Mouse (Mus musculus): ENCODE results near the gene Scn4a. TPM values are rescaled to one million over a fixed set of nuclear protein-coding genes. Genes with fewer than 3 reads are reported as not detected.
"Not testable (repeated sequence)": the region's sequence is repeated elsewhere in the genome, so short reads cannot be mapped to it uniquely, and the experiment has no call there.

The Scn4a gene
- polyA plus RNA-seq, 2 experiments, result 0.30 to 2.0 TPM

GRCm38 (mm10) chr11:106351253-106351652 is 1.8 kb downstream of the Scn4a start:
- Histone ChIP-seq H3K4me3 (replicated peaks; ENCODE audit: low read length) (no peak overlapping the region), H3K4me1 (ENCODE audit: control insufficient read depth, insufficient read depth, low read length) (no peaks in the 10 kb centered on the region), H3K27me3 (ENCODE audit: control insufficient read depth, insufficient read depth, low read length) (no peaks in the 10 kb centered on the region), H3K27ac (replicated peaks; ENCODE audit: low read depth, low read length) (no peak overlapping the region), H3K9ac (ENCODE audit: low read depth, low read length, severe bottlenecking) (no peak overlapping the region), H3K9me3 (ENCODE audit: control insufficient read depth, low read length) (no peaks in the 10 kb centered on the region), H3K36me3 (ENCODE audit: control insufficient read depth, insufficient read depth, low read length) (no peaks in the 10 kb centered on the region), H3K4me2 (replicated peaks; ENCODE audit: low read depth, low read length, severe bottlenecking) (no peak overlapping the region)
- no peak for TF ChIP-seq POLR2A (IDR thresholded peaks at IDR 0.05; ENCODE audit: borderline replicate concordance, extremely low read depth, insufficient read depth, insufficient read length)
- WGBS, result 52% methylated on average over 3 of the region's 3 CpGs
- no peak for ATAC-seq (ENCODE audit: low FRiP score, low read depth)
- no peak for DNase-seq (ENCODE audit: low spot score)

GRCm38 (mm10) chr11:106350853-106351252 is 2.2 kb downstream of the Scn4a start:
- H3K4me2 ChIP-seq (replicated peaks; ENCODE audit: low read depth, low read length, severe bottlenecking), result no peak overlapping the region
- H3K36me3 ChIP-seq (ENCODE audit: control insufficient read depth, insufficient read depth, low read length), result no peaks in the 10 kb centered on the region
- ATAC-seq (ENCODE audit: low FRiP score, low read depth) (no peak), DNase-seq (ENCODE audit: low spot score) (no peak)
- no peak overlapping the region for H3K4me3 ChIP-seq (replicated peaks; ENCODE audit: low read length)
- no peak for TF ChIP-seq POLR2A (IDR thresholded peaks at IDR 0.05; ENCODE audit: borderline replicate concordance, extremely low read depth, insufficient read depth, insufficient read length)
- no peaks in the 10 kb centered on the region for H3K4me1 ChIP-seq (ENCODE audit: control insufficient read depth, insufficient read depth, low read length)
- H3K27me3 ChIP-seq (ENCODE audit: control insufficient read depth, insufficient read depth, low read length), result no peaks in the 10 kb centered on the region
- no peak overlapping the region for H3K27ac ChIP-seq (replicated peaks; ENCODE audit: low read depth, low read length)
- H3K9me3 ChIP-seq (ENCODE audit: control insufficient read depth, low read length), result no peaks in the 10 kb centered on the region
- 50% methylated on average over 4 of the region's 5 CpGs for WGBS
- H3K9ac ChIP-seq (ENCODE audit: low read depth, low read length, severe bottlenecking), result no peak overlapping the region

- Histone ChIP-seq H3K27me3 (ENCODE audit: control insufficient read depth, insufficient read depth, low read length) (no peaks in the 10 kb centered on the region), H3K9me3 (ENCODE audit: control insufficient read depth, low read length) (no peaks in the 10 kb centered on the region), H3K4me2 (replicated peaks; ENCODE audit: low read depth, low read length, severe bottlenecking) (no peak overlapping the region), H3K4me3 (replicated peaks; ENCODE audit: low read length) (no peak overlapping the region), H3K27ac (replicated peaks; ENCODE audit: low read depth, low read length) (no peak overlapping the region), H3K9ac (ENCODE audit: low read depth, low read length, severe bottlenecking) (no peak overlapping the region), H3K4me1 (ENCODE audit: control insufficient read depth, insufficient read depth, low read length) (no peaks in the 10 kb centered on the region), H3K36me3 (ENCODE audit: control insufficient read depth, insufficient read depth, low read length) (no peaks in the 10 kb centered on the region)
- no peak for DNase-seq (ENCODE audit: low spot score)
- WGBS, result 80% methylated on average over 6 of the region's 6 CpGs
- ATAC-seq (ENCODE audit: low FRiP score, low read depth), result no peak
- no peak for TF ChIP-seq POLR2A (IDR thresholded peaks at IDR 0.05; ENCODE audit: borderline replicate concordance, extremely low read depth, insufficient read depth, insufficient read length)
Observed at GRCm38 (mm10) chr11:106349772-106350171, 3.3 kb downstream of the Scn4a start.

GRCm38 (mm10) chr11:106344910-106345309 is 8.2 kb downstream of the Scn4a start:
- H3K27ac ChIP-seq (replicated peaks; ENCODE audit: low read depth, low read length), result no peak overlapping the region
- no peak overlapping the region for H3K4me2 ChIP-seq (replicated peaks; ENCODE audit: low read depth, low read length, severe bottlenecking)
- ATAC-seq (ENCODE audit: low FRiP score, low read depth) (no peak), DNase-seq (ENCODE audit: low spot score) (no peak)
- H3K4me1 ChIP-seq (ENCODE audit: control insufficient read depth, insufficient read depth, low read length), result no peaks in the 10 kb centered on the region
- H3K36me3 ChIP-seq (ENCODE audit: control insufficient read depth, insufficient read depth, low read length), result no peaks in the 10 kb centered on the region
- 44% methylated on average over 6 of the region's 6 CpGs for WGBS
- H3K9ac ChIP-seq (ENCODE audit: low read depth, low read length, severe bottlenecking), result no peak overlapping the region
- H3K4me3 ChIP-seq (replicated peaks; ENCODE audit: low read length), result no peak overlapping the region
- no peak for TF ChIP-seq POLR2A (IDR thresholded peaks at IDR 0.05; ENCODE audit: borderline replicate concordance, extremely low read depth, insufficient read depth, insufficient read length)
- no peaks in the 10 kb centered on the region for H3K9me3 ChIP-seq (ENCODE audit: control insufficient read depth, low read length)
- no peaks in the 10 kb centered on the region for H3K27me3 ChIP-seq (ENCODE audit: control insufficient read depth, insufficient read depth, low read length)

- H3K4me3 ChIP-seq (replicated peaks; ENCODE audit: low read length), result no peak overlapping the region
- H3K4me2 ChIP-seq (replicated peaks; ENCODE audit: low read depth, low read length, severe bottlenecking), result no peak overlapping the region
- H3K27ac ChIP-seq (replicated peaks; ENCODE audit: low read depth, low read length), result no peak overlapping the region
- no peak for ATAC-seq (ENCODE audit: low FRiP score, low read depth)
- no peaks in the 10 kb centered on the region for H3K27me3 ChIP-seq (ENCODE audit: control insufficient read depth, insufficient read depth, low read length)
- no peaks in the 10 kb centered on the region for H3K4me1 ChIP-seq (ENCODE audit: control insufficient read depth, insufficient read depth, low read length)
- H3K9me3 ChIP-seq (ENCODE audit: control insufficient read depth, low read length), result no peaks in the 10 kb centered on the region
- WGBS, result 73% methylated on average over 9 of the region's 9 CpGs
- H3K9ac ChIP-seq (ENCODE audit: low read depth, low read length, severe bottlenecking), result no peak overlapping the region
- DNase-seq (ENCODE audit: low spot score), result no peak
- no peaks in the 10 kb centered on the region for H3K36me3 ChIP-seq (ENCODE audit: control insufficient read depth, insufficient read depth, low read length)
- TF ChIP-seq POLR2A (IDR thresholded peaks at IDR 0.05; ENCODE audit: borderline replicate concordance, extremely low read depth, insufficient read depth, insufficient read length), result no peak
Observed at GRCm38 (mm10) chr11:106340990-106341520, 12.0 kb downstream of the Scn4a start.

- H3K4me3 ChIP-seq (replicated peaks; ENCODE audit: low read length); H3K9me3 ChIP-seq (ENCODE audit: control insufficient read depth, low read length); H3K4me2 ChIP-seq (replicated peaks; ENCODE audit: low read depth, low read length, severe bottlenecking); H3K27ac ChIP-seq (replicated peaks; ENCODE audit: low read depth, low read length); H3K27me3 ChIP-seq (ENCODE audit: control insufficient read depth, insufficient read depth, low read length); ATAC-seq (ENCODE audit: low FRiP score, low read depth); H3K36me3 ChIP-seq (ENCODE audit: control insufficient read depth, insufficient read depth, low read length); H3K9ac ChIP-seq (ENCODE audit: low read depth, low read length, severe bottlenecking); H3K4me1 ChIP-seq (ENCODE audit: control insufficient read depth, insufficient read depth, low read length): not testable (repeated sequence)
- WGBS, result 89% methylated on average over 4 of the region's 4 CpGs
- DNase-seq (ENCODE audit: low spot score), result peak; percentile 8
Observed at GRCm38 (mm10) chr11:106339323-106339722, 13.8 kb downstream of the Scn4a start.
